Mouse (Mus musculus) MEL (cell line): ENCODE results near the gene Il33. TPM values are rescaled to one million over a fixed set of nuclear protein-coding genes. Genes with fewer than 3 reads are reported as not detected.

Experiments
- DNase-seq: peaks from one replicate; pipeline ENCODE4 v3.0.0; 2011; ENCODE audit warnings: low read depth, low spot score
- H3K27ac ChIP-seq: 2 replicates; pipeline ENCODE4 v1.5.1; 2012; ENCODE audit warnings: low read depth, mild to moderate bottlenecking, control low read depth, low read length, moderate library complexity; ENCODE audit not compliant: control insufficient read depth
- H3K27me3 ChIP-seq, 2 experiments: fragments of 150-350 bp in 1 of 2; sonication (generic) in 1 of 2; 2 replicates each; pipeline ENCODE4 v1.6.1; 2012; ENCODE audit warnings: low read length in 2 of 2, mild to moderate bottlenecking in 2 of 2, improper control_type of control experiment in 1 of 2, moderate library complexity in 1 of 2; ENCODE audit not compliant: insufficient read depth in 2 of 2, control insufficient read depth in 1 of 2
- H3K36me3 ChIP-seq, 2 experiments: 2 replicates each; pipeline ENCODE4 v1.6.1; 2012 to 2014; ENCODE audit warnings: low read length in 2 of 2, improper control_type of control experiment in 1 of 2, inconsistent platforms in 1 of 2, mild to moderate bottlenecking in 1 of 2; ENCODE audit not compliant: insufficient read depth in 2 of 2, control insufficient read depth in 1 of 2
- H3K4me1 ChIP-seq, 2 experiments: fragments of 150-350 bp in 1 of 2; sonication (generic) in 1 of 2; 2 replicates each; pipeline ENCODE4 v1.6.1; 2012; ENCODE audit warnings: low read length in 2 of 2, improper control_type of control experiment in 1 of 2, mild to moderate bottlenecking in 1 of 2; ENCODE audit not compliant: insufficient read depth in 2 of 2, control insufficient read depth in 1 of 2
- H3K4me3 ChIP-seq, 2 experiments: fragments of 150-350 bp in 1 of 2; sonication (generic) in 1 of 2; 2 replicates each; pipeline ENCODE4 v1.5.1; 2012; ENCODE audit warnings: low read depth in 2 of 2, low read length in 2 of 2, mild to moderate bottlenecking in 2 of 2, moderate library complexity in 2 of 2, control low read depth in 1 of 2, improper control_type of control experiment in 1 of 2; ENCODE audit not compliant: control insufficient read depth in 1 of 2, insufficient read depth in 1 of 2
- H3K79me2 ChIP-seq: 2 replicates; pipeline ENCODE4 v1.6.1; 2012; ENCODE audit warnings: mild to moderate bottlenecking, low read length, moderate library complexity; ENCODE audit not compliant: control insufficient read depth, poor library complexity, insufficient read depth
- H3K9ac ChIP-seq: 2 replicates; pipeline ENCODE4 v1.6.1; 2012; ENCODE audit warnings: low read depth, mild to moderate bottlenecking, control low read depth, low read length, moderate library complexity; ENCODE audit not compliant: control insufficient read depth, poor library complexity, severe bottlenecking
- H3K9me3 ChIP-seq: fragments of 150-350 bp; sonication (generic); replicated peaks from 2 replicates; pipeline ENCODE4 v1.6.1; 2012; ENCODE audit warnings: mild to moderate bottlenecking, low read length, improper control_type of control experiment, moderate library complexity; ENCODE audit not compliant: insufficient read depth
- ELF1 ChIP-seq: IDR thresholded peaks from 2 replicates; pipeline ENCODE4 v1.6.1; 2014; ENCODE audit warnings: low read depth, mild to moderate bottlenecking, inconsistent platforms, low read length, improper control_type of control experiment, moderate library complexity
- EP300 ChIP-seq, 2 experiments: IDR thresholded peaks; 2 replicates each; pipeline ENCODE4 v1.6.1; 2011; ENCODE audit warnings: improper control_type of control experiment in 2 of 2, low read length in 2 of 2, low read depth in 1 of 2, mild to moderate bottlenecking in 1 of 2
- ETS1 ChIP-seq: IDR thresholded peaks from 2 replicates; pipeline ENCODE4 v1.6.1; 2012; ENCODE audit warnings: low read depth, mild to moderate bottlenecking, inconsistent platforms, low read length, improper control_type of control experiment, moderate library complexity
- GABPA ChIP-seq: IDR thresholded peaks from 2 replicates; pipeline ENCODE4 v1.6.1; 2012; ENCODE audit warnings: low read depth, mild to moderate bottlenecking, inconsistent platforms, low read length, improper control_type of control experiment, moderate library complexity
- GATA1 ChIP-seq: IDR thresholded peaks from 2 replicates; pipeline ENCODE4 v1.6.1; 2011; ENCODE audit warnings: low read depth, low read length, improper control_type of control experiment
- HCFC1 ChIP-seq: IDR thresholded peaks from 2 replicates; pipeline ENCODE4 v1.6.1; 2012; ENCODE audit warnings: low read depth, mild to moderate bottlenecking, inconsistent platforms, low read length, improper control_type of control experiment, moderate library complexity
- JUND ChIP-seq: IDR thresholded peaks from 2 replicates; pipeline ENCODE4 v1.6.1; 2011; ENCODE audit warnings: low read depth, mild to moderate bottlenecking, improper control_type of control experiment, low read length
- MAX ChIP-seq: IDR thresholded peaks from 2 replicates; pipeline ENCODE4 v1.6.1; 2011; ENCODE audit warnings: low read length, improper control_type of control experiment
- MEF2A ChIP-seq: IDR thresholded peaks from 2 replicates; pipeline ENCODE4 v1.6.1; 2014; ENCODE audit warnings: low read depth, mild to moderate bottlenecking, inconsistent platforms, low read length, improper control_type of control experiment; ENCODE audit not compliant: poor library complexity, insufficient replicate concordance, severe bottlenecking; ENCODE audit errors: extremely low read depth
- MYC ChIP-seq: IDR thresholded peaks from 2 replicates; pipeline ENCODE4 v1.6.1; 2011; ENCODE audit warnings: low read depth, mild to moderate bottlenecking, low read length, improper control_type of control experiment, moderate library complexity
- NRF1 ChIP-seq: IDR thresholded peaks from 2 replicates; pipeline ENCODE4 v1.6.1; 2014; ENCODE audit warnings: low read depth, mild to moderate bottlenecking, inconsistent platforms, low read length, improper control_type of control experiment, moderate library complexity; ENCODE audit not compliant: poor library complexity, insufficient read depth, severe bottlenecking
- POLR2AphosphoS5 ChIP-seq: IDR thresholded peaks from 2 replicates; pipeline ENCODE4 v1.6.1; 2012; ENCODE audit warnings: low read depth, borderline replicate concordance, mild to moderate bottlenecking, inconsistent platforms, low read length, moderate library complexity, mixed read lengths
- RAD21 ChIP-seq: IDR thresholded peaks from 2 replicates; pipeline ENCODE4 v1.6.1; 2011; ENCODE audit warnings: mild to moderate bottlenecking, low read depth, low read length, improper control_type of control experiment
- RCOR1 ChIP-seq: IDR thresholded peaks from 2 replicates; pipeline ENCODE4 v1.6.1; 2012; ENCODE audit warnings: low read depth, mild to moderate bottlenecking, inconsistent platforms, low read length, improper control_type of control experiment
- SIN3A ChIP-seq: IDR thresholded peaks from 2 replicates; pipeline ENCODE4 v1.6.1; 2012; ENCODE audit warnings: low read length, improper control_type of control experiment, inconsistent platforms
- SMC3 ChIP-seq: IDR thresholded peaks from 2 replicates; pipeline ENCODE4 v1.6.1; 2011; ENCODE audit warnings: low read depth, low read length, improper control_type of control experiment
- TAL1 ChIP-seq: IDR thresholded peaks from 2 replicates; pipeline ENCODE4 v1.6.1; 2012; ENCODE audit warnings: mild to moderate bottlenecking, inconsistent platforms, low read length, moderate library complexity, mixed read lengths
- TCF12 ChIP-seq: IDR thresholded peaks from 2 replicates; pipeline ENCODE4 v1.6.1; 2014; ENCODE audit warnings: low read depth, mild to moderate bottlenecking, inconsistent platforms, low read length, improper control_type of control experiment, moderate library complexity
- ZKSCAN1 ChIP-seq: IDR thresholded peaks from 2 replicates; pipeline ENCODE4 v1.6.1; 2012; ENCODE audit warnings: low read depth, mild to moderate bottlenecking, inconsistent platforms, low read length, improper control_type of control experiment, moderate library complexity
- polyA plus RNA-seq, 2 experiments: library from polyadenylated mRNA; stranded (reverse) in 1 of 2; unstranded in 1 of 2; fragments of >175 nt in 1 of 2; fragments of >200 nt in 1 of 2; gene quantifications; 2 replicates each; pipeline versions ENCODE4 v1.2.1 to v1.2.4; 2012; ENCODE audit warnings: low replicate concordance in 2 of 2, low read depth in 1 of 2; ENCODE audit not compliant: insufficient read length in 2 of 2, insufficient read depth in 1 of 2, missing spikeins in 1 of 2
- total RNA-seq: library from RNA; depleted of rRNA; stranded (reverse); fragments of 300-350 nt; gene quantifications from 2 replicates; pipeline ENCODE4 v1.2.3, GENCODE M21; 2012

Gene Il33
- total and polyA plus RNA-seq, 3 experiments = 0.17 TPM; not detected in 2

GRCm38 (mm10) chr19:29909166-29909565 is 15.7 kb upstream of the Il33 start:
- Histone ChIP-seq H3K36me3 (no peaks in the 10 kb centered on the region), H3K27me3 (peaks cover 25 to 38% of the 10 kb centered on the region in 2 experiments), H3K9me3 (no peaks in the 10 kb centered on the region), H3K9ac (no peak overlapping the region), H3K4me3 (no peak overlapping the region), H3K27ac (no peak overlapping the region), H3K79me2 (no peaks in the 10 kb centered on the region), H3K4me1 (no peaks in the 10 kb centered on the region)
- no peak for DNase-seq
- TF ChIP-seq ETS1 (no peak), MEF2A (no peak), POLR2AphosphoS5 (no peak), ZKSCAN1 (no peak), MYC (no peak), SIN3A (no peak), NRF1 (no peak), TAL1 (no peak), MAX (no peak), RCOR1 (no peak)

GRCm38 (mm10) chr19:29911919-29912318 is 13.0 kb upstream of the Il33 start:
- Histone ChIP-seq H3K9ac (no peak overlapping the region), H3K9me3 (no peaks in the 10 kb centered on the region), H3K27me3 (peaks cover 20 to 32% of the 10 kb centered on the region in 2 experiments), H3K4me1 (no peaks in the 10 kb centered on the region), H3K27ac (no peak overlapping the region), H3K4me3 (no peak overlapping the region), H3K79me2 (no peaks in the 10 kb centered on the region), H3K36me3 (no peaks in the 10 kb centered on the region)
- DNase-seq = peak; percentile 79
- TF ChIP-seq RCOR1 (no peak), TCF12 (no peak), ELF1 (no peak), SMC3 (no peak), GATA1 (no peak), MAX (peak; percentile 13; the same call in 1 of the 2 replicates), RAD21 (no peak), JUND (peak; percentile 91), ETS1 (peak; percentile 51; the same call in 1 of the 2 replicates), GABPA (no peak), HCFC1 (no peak), EP300 (IDR thresholded peaks at IDR 0.05; ENCODE audit: low read depth in 1 of 2, low read length in 2 of 2) (peak; percentile 26 to 62; a peak in 3 of 4 replicates)
